Mouse (Mus musculus) MEL (cell line): ENCODE measurements at regions not wholly inside any gene's neighbourhood (a gene's known extent, or its start where the extent isn't known, plus 50 kb on each side); places are given as distances from the start of the nearest gene placed in this dataset.
A peak's percentile ranks its signal among the peaks of the same experiment; 100 is the strongest.

Experiments used
- CTCF ChIP-seq, 3 experiments: IDR thresholded peaks in 2 of 3; conservative IDR thresholded peaks in 1 of 3; 2 replicates each; pipeline ENCODE4 v1.5.1; 2011 to 2012; ENCODE audit warnings: low read length in 3 of 3, low read depth in 2 of 3, mild to moderate bottlenecking in 2 of 3, improper control_type of control experiment in 1 of 3, inconsistent platforms in 1 of 3, mixed read lengths in 1 of 3, moderate library complexity in 1 of 3; ENCODE audit not compliant: control insufficient read depth in 1 of 3, insufficient read depth in 1 of 3, poor library complexity in 1 of 3, severe bottlenecking in 1 of 3
- ETS1 ChIP-seq: IDR thresholded peaks from 2 replicates; pipeline ENCODE4 v1.6.1; 2012; ENCODE audit warnings: low read depth, mild to moderate bottlenecking, inconsistent platforms, low read length, improper control_type of control experiment, moderate library complexity
- MXI1 ChIP-seq: IDR thresholded peaks from 2 replicates; pipeline ENCODE4 v1.6.1; 2011; ENCODE audit warnings: mild to moderate bottlenecking, low read depth, low read length, improper control_type of control experiment
- POLR2A ChIP-seq, 2 experiments: IDR thresholded peaks; 2 replicates each; pipeline ENCODE4 v1.6.1; 2011 to 2012; ENCODE audit warnings: low read length in 2 of 2, mild to moderate bottlenecking in 2 of 2, control low read depth in 1 of 2, improper control_type of control experiment in 1 of 2, low read depth in 1 of 2, moderate library complexity in 1 of 2; ENCODE audit not compliant: control insufficient read depth in 1 of 2, insufficient read depth in 1 of 2, poor library complexity in 1 of 2
- POLR2AphosphoS5 ChIP-seq: IDR thresholded peaks from 2 replicates; pipeline ENCODE4 v1.6.1; 2012; ENCODE audit warnings: low read depth, borderline replicate concordance, mild to moderate bottlenecking, inconsistent platforms, low read length, moderate library complexity, mixed read lengths
- ZKSCAN1 ChIP-seq: IDR thresholded peaks from 2 replicates; pipeline ENCODE4 v1.6.1; 2012; ENCODE audit warnings: low read depth, mild to moderate bottlenecking, inconsistent platforms, low read length, improper control_type of control experiment, moderate library complexity

DNA sequence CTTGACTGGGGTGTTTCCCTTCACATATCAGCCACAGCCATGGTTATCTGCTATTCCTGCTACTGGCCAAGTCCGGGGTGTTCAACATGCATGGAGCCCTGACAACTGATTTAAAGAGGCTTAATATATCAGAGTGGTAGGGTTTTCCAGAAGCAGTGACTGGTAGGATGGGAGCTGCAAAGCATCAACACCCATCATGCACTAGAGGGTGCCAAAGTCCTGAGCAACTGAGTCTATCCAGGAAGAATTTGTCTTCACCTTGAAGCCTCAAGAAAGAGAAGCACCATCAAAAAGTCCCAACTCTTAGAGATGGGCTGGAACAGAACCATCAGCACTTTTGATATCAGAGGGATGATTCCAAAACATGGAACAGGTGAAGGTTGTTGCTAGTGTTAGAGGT, 100.5 kb upstream of the Fmo9 start:
- TF ChIP-seq CTCF (IDR thresholded peaks at IDR 0.05 in 2 of 3, conservative IDR thresholded peaks at IDR 0.05 in 1 of 3; ENCODE audit: control insufficient read depth in 1 of 3, insufficient read depth in 1 of 3, low read depth in 2 of 3, low read length in 3 of 3, poor library complexity in 1 of 3, severe bottlenecking in 1 of 3) (peak; percentile 13 to 78 (median 54); a peak in 5 of 6 replicates), POLR2AphosphoS5 (no peak), POLR2A (IDR thresholded peaks at IDR 0.05; ENCODE audit: control insufficient read depth in 1 of 2, insufficient read depth in 1 of 2, low read depth in 1 of 2, low read length in 2 of 2, poor library complexity in 1 of 2) (no peak), ETS1 (no peak), ZKSCAN1 (no peak), MXI1 (no peak)
